In the genomic region with DNA sequence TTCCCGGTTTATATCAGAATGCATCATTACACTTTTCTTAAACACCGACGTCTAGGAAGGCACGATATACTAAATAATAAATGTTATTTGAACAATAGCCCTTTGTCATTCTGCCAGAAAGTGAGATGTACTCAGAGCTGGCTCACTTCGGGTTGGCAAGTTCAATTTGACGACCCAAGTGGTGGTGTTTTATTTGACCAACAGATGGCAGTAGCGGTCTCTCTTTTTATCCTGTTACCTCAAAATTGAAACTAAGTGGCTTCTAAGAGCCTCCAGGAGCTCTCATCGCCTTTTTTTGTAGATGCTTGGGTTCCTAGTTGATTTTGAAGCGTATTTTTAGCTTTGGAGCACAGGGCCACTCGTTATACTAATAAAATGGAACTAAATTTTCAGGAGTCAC, we compare ENCODE assay signal across 8 mouse cellular contexts.
DNase-seq lines count a peak whose midpoint lies in the region; ATAC-seq and TF ChIP-seq lines count a peak whose summit lies in the region.

No protein-coding gene starts in this region.

- H3K4me1 ChIP-seq in hindbrain, postnatal 0 days (ENCODE audit: insufficient read depth, low read length) = no peaks in the 10 kb centered on the region
- H3K4me1 ChIP-seq in midbrain, embryonic 12.5 days = no peaks in the 10 kb centered on the region
- no peaks in the 10 kb centered on the region for H3K4me1 ChIP-seq in stomach, embryonic 16.5 days (ENCODE audit: control insufficient read depth, insufficient read depth, low read length)

- no peak overlapping the region for H3K9ac ChIP-seq in hindbrain, postnatal 0 days (replicated peaks; ENCODE audit: low read length)
- no peak overlapping the region for H3K9ac ChIP-seq in midbrain, embryonic 12.5 days (replicated peaks)
- no peak overlapping the region for H3K9ac ChIP-seq in stomach, embryonic 16.5 days (ENCODE audit: low read length)

- ATAC-seq in hindbrain, postnatal 0 days = peak; percentile 64; the same call in 1 of the 2 replicates
- peak; percentile 50 for ATAC-seq in midbrain, embryonic 12.5 days (ENCODE audit: low FRiP score, low read depth)
- ATAC-seq in stomach, embryonic 16.5 days (ENCODE audit: insufficient read depth, low FRiP score) = no peak

- no peaks in the 10 kb centered on the region for H3K9me3 ChIP-seq in hindbrain, postnatal 0 days (ENCODE audit: low read length)
- no peaks in the 10 kb centered on the region for H3K9me3 ChIP-seq in midbrain, embryonic 12.5 days
- no peaks in the 10 kb centered on the region for H3K9me3 ChIP-seq in stomach, embryonic 16.5 days (replicated peaks; ENCODE audit: control insufficient read depth, low read length)

- H3K27me3 ChIP-seq in hindbrain, postnatal 0 days (ENCODE audit: insufficient read depth, low read length) = no peaks in the 10 kb centered on the region
- no peaks in the 10 kb centered on the region for H3K27me3 ChIP-seq in midbrain, embryonic 12.5 days
- no peaks in the 10 kb centered on the region for H3K27me3 ChIP-seq in stomach, embryonic 16.5 days (ENCODE audit: control insufficient read depth, insufficient read depth, low read length)

- no peak overlapping the region for H3K4me2 ChIP-seq in hindbrain, postnatal 0 days (ENCODE audit: low read depth, low read length)
- H3K4me2 ChIP-seq in midbrain, embryonic 12.5 days (replicated peaks) = no peak overlapping the region
- peak overlapping the region; percentile 37 for H3K4me2 ChIP-seq in stomach, embryonic 16.5 days (ENCODE audit: low read depth, low read length)

- 9% methylated on average over 10 of the region's 10 CpGs for WGBS in hindbrain, postnatal 0 days
- WGBS in midbrain, embryonic 12.5 days = 13% methylated on average over 10 of the region's 10 CpGs
- WGBS in stomach, embryonic 16.5 days = 7% methylated on average over 10 of the region's 10 CpGs

- no peak overlapping the region for H3K27ac ChIP-seq in hindbrain, postnatal 0 days
- no peak overlapping the region for H3K27ac ChIP-seq in midbrain, embryonic 12.5 days (replicated peaks)
- H3K27ac ChIP-seq in stomach, embryonic 16.5 days (ENCODE audit: low read length) = no peak overlapping the region

- intact Hi-C loops in left cerebral cortex, postnatal 10 days (cut with DNase I) = no loop called here

- DNase-seq in urinary bladder, adult 18-20 months (ENCODE audit: low spot score in 2 of 2) = peak; percentile 19 to 35
- no peak for DNase-seq in urinary bladder, postnatal 10 days (ENCODE audit: low spot score)
- DNase-seq in cerebellum, adult 18-20 months = peak; percentile 56
- DNase-seq in forelimb bud, embryonic 11.5 days (ENCODE audit: low read depth, low spot score) = peak; percentile 81
- peak; percentile 90 for DNase-seq in hindbrain, postnatal 0 days (ENCODE audit: low spot score)
- DNase-seq in left cerebral cortex, postnatal 10 days (ENCODE audit: extremely low spot score in 1 of 2, low spot score in 2 of 2) = peak; percentile 54 to 64

- H3K36me3 ChIP-seq in hindbrain, postnatal 0 days (ENCODE audit: insufficient read depth, low read length) = no peaks in the 10 kb centered on the region
- no peaks in the 10 kb centered on the region for H3K36me3 ChIP-seq in midbrain, embryonic 12.5 days
- H3K36me3 ChIP-seq in stomach, embryonic 16.5 days (ENCODE audit: control insufficient read depth, insufficient read depth, low read length) = no peaks in the 10 kb centered on the region

- TF ChIP-seq CTCF in hindbrain, postnatal 0 days (IDR thresholded peaks at IDR 0.05; ENCODE audit: low read depth) = peak; percentile 72

- no peak overlapping the region for H3K4me3 ChIP-seq in hindbrain, postnatal 0 days (ENCODE audit: low read length)
- H3K4me3 ChIP-seq in midbrain, embryonic 12.5 days = no peak overlapping the region
- no peak overlapping the region for H3K4me3 ChIP-seq in stomach, embryonic 16.5 days (replicated peaks; ENCODE audit: low read length)
